Mouse (Mus musculus): Measurements from ENCODE around the gene Tut1. TPM values are rescaled to one million over a fixed set of nuclear protein-coding genes. Genes with fewer than 3 reads are reported as not detected.
A peak's percentile ranks its signal among the peaks of the same experiment; 100 is the strongest.

Gene Tut1
- total and polyA plus RNA-seq, 2 experiments from 2014 or later: 10.4 to 18.0 TPM

GRCm38 (mm10) chr19:8991871-8992735 lies 38.5 kb downstream of the Tut1 start:
- Histone ChIP-seq H3K4me2 (ENCODE audit: low read depth, low read length) (peak overlapping the region; percentile 71), H3K36me3 (replicated peaks; ENCODE audit: control insufficient read depth, insufficient read depth, low read length) (no peaks in the 10 kb centered on the region), H3K4me3 (ENCODE audit: low read depth, low read length) (peak overlapping the region; percentile 75), H3K9ac (replicated peaks; ENCODE audit: low read depth, low read length) (peak overlapping the region; percentile 85), H3K9me3 (replicated peaks; ENCODE audit: control insufficient read depth, low read length) (no peaks in the 10 kb centered on the region), H3K4me1 (ENCODE audit: control insufficient read depth, insufficient read depth) (peaks cover 74% of the 10 kb centered on the region), H3K27ac (ENCODE audit: low read depth) (peak overlapping the region; percentile 97), H3K27me3 (ENCODE audit: control insufficient read depth, insufficient read depth, low read length) (no peaks in the 10 kb centered on the region)
- WGBS: 41% methylated on average over 13 of the region's 13 CpGs
- no peak for TF ChIP-seq CTCF (IDR thresholded peaks at IDR 0.05; ENCODE audit: low read depth)
- no peak for TF ChIP-seq EP300 (IDR thresholded peaks at IDR 0.05; ENCODE audit: low read depth)
- DNase-seq (ENCODE audit: low spot score) (no peak), ATAC-seq (ENCODE audit: insufficient read depth, low read depth) (no peak)

GRCm38 (mm10) chr19:8992769-8993624 lies 39.4 kb downstream of the Tut1 start:
- H3K9me3 ChIP-seq (replicated peaks; ENCODE audit: control insufficient read depth, low read length): no peaks in the 10 kb centered on the region
- H3K4me2 ChIP-seq (ENCODE audit: low read depth, low read length): peak overlapping the region; percentile 71
- H3K4me3 ChIP-seq (ENCODE audit: low read depth, low read length): peak overlapping the region; percentile 75
- 22% methylated on average over 12 of the region's 12 CpGs for WGBS
- H3K36me3 ChIP-seq (replicated peaks; ENCODE audit: control insufficient read depth, insufficient read depth, low read length): no peaks in the 10 kb centered on the region
- TF ChIP-seq CTCF (IDR thresholded peaks at IDR 0.05; ENCODE audit: low read depth) (peak; percentile 81), EP300 (IDR thresholded peaks at IDR 0.05; ENCODE audit: low read depth) (peak; percentile 74)
- peak; percentile 40 for ATAC-seq (ENCODE audit: insufficient read depth, low read depth)
- peak overlapping the region; percentile 97 for H3K27ac ChIP-seq (ENCODE audit: low read depth)
- peaks cover 76% of the 10 kb centered on the region for H3K4me1 ChIP-seq (ENCODE audit: control insufficient read depth, insufficient read depth)
- no peaks in the 10 kb centered on the region for H3K27me3 ChIP-seq (ENCODE audit: control insufficient read depth, insufficient read depth, low read length)
- H3K9ac ChIP-seq (replicated peaks; ENCODE audit: low read depth, low read length): peak overlapping the region; percentile 85
- peak; percentile 95 for DNase-seq (ENCODE audit: low spot score)

- TF ChIP-seq CTCF (IDR thresholded peaks at IDR 0.05; ENCODE audit: low read depth): no peak
- no peak for TF ChIP-seq EP300 (IDR thresholded peaks at IDR 0.05; ENCODE audit: low read depth)
- ATAC-seq (ENCODE audit: insufficient read depth, low read depth) (no peak), DNase-seq (ENCODE audit: low spot score) (no peak)
- peak overlapping the region; percentile 97 for H3K27ac ChIP-seq (ENCODE audit: low read depth)
- WGBS: 52% methylated on average over 2 of the region's 2 CpGs
- peak overlapping the region; percentile 9; the same call in 1 of the 2 replicates for H3K4me3 ChIP-seq (ENCODE audit: low read depth, low read length)
- H3K4me1 ChIP-seq (ENCODE audit: control insufficient read depth, insufficient read depth): peaks cover 75% of the 10 kb centered on the region
- H3K36me3 ChIP-seq (replicated peaks; ENCODE audit: control insufficient read depth, insufficient read depth, low read length): 0 out of 2 replicates have a peak, but pooled peaks cover 2% of the 10 kb centered on the region
- H3K27me3 ChIP-seq (ENCODE audit: control insufficient read depth, insufficient read depth, low read length): no peaks in the 10 kb centered on the region
- H3K9ac ChIP-seq (replicated peaks; ENCODE audit: low read depth, low read length): peak overlapping the region; percentile 50
- peak overlapping the region; percentile 71 for H3K4me2 ChIP-seq (ENCODE audit: low read depth, low read length)
- no peaks in the 10 kb centered on the region for H3K9me3 ChIP-seq (replicated peaks; ENCODE audit: control insufficient read depth, low read length)
These were observed 39.9 kb downstream of the Tut1 start for GRCm38 (mm10) chr19:8993625-8993912.

GRCm38 (mm10) chr19:8994813-8995607 lies 41.4 kb downstream of the Tut1 start:
- Histone ChIP-seq H3K36me3 (replicated peaks; ENCODE audit: control insufficient read depth, insufficient read depth, low read length) (peaks cover 15% of the 10 kb centered on the region), H3K4me3 (ENCODE audit: low read depth, low read length) (no peak overlapping the region), H3K27ac (ENCODE audit: low read depth) (peak overlapping the region; percentile 18; the same call in 1 of the 2 replicates), H3K27me3 (ENCODE audit: control insufficient read depth, insufficient read depth, low read length) (no peaks in the 10 kb centered on the region), H3K9me3 (replicated peaks; ENCODE audit: control insufficient read depth, low read length) (no peaks in the 10 kb centered on the region), H3K4me2 (ENCODE audit: low read depth, low read length) (0 out of 2 replicates have a peak overlapping the region, but pooled peaks have one; percentile 7), H3K4me1 (ENCODE audit: control insufficient read depth, insufficient read depth) (peaks cover 80% of the 10 kb centered on the region), H3K9ac (replicated peaks; ENCODE audit: low read depth, low read length) (no peak overlapping the region; the same call in 1 of the 2 replicates)
- TF ChIP-seq EP300 (IDR thresholded peaks at IDR 0.05; ENCODE audit: low read depth): no peak
- WGBS: 58% methylated on average over 10 of the region's 10 CpGs
- ATAC-seq (ENCODE audit: insufficient read depth, low read depth) (no peak), DNase-seq (ENCODE audit: low spot score) (no peak)

GRCm38 (mm10) chr19:8996601-8997000 lies 43.0 kb downstream of the Tut1 start:
- Histone ChIP-seq H3K4me1 (ENCODE audit: control insufficient read depth, insufficient read depth) (peaks cover 73% of the 10 kb centered on the region), H3K9me3 (replicated peaks; ENCODE audit: control insufficient read depth, low read length) (no peaks in the 10 kb centered on the region), H3K9ac (replicated peaks; ENCODE audit: low read depth, low read length) (no peak overlapping the region), H3K27ac (ENCODE audit: low read depth) (peak overlapping the region; percentile 68; the same call in 1 of the 2 replicates), H3K4me3 (ENCODE audit: low read depth, low read length) (no peak overlapping the region), H3K4me2 (ENCODE audit: low read depth, low read length) (no peak overlapping the region), H3K27me3 (ENCODE audit: control insufficient read depth, insufficient read depth, low read length) (no peaks in the 10 kb centered on the region), H3K36me3 (replicated peaks; ENCODE audit: control insufficient read depth, insufficient read depth, low read length) (peaks cover 31% of the 10 kb centered on the region)
- ATAC-seq (ENCODE audit: insufficient read depth, low read depth): no peak
- no peak for TF ChIP-seq EP300 (IDR thresholded peaks at IDR 0.05; ENCODE audit: low read depth)
- no peak for TF ChIP-seq CTCF (IDR thresholded peaks at IDR 0.05; ENCODE audit: low read depth)
- DNase-seq (ENCODE audit: low spot score): no peak
- WGBS: 90% methylated on average over 6 of the region's 6 CpGs

All from heart, postnatal 0 days (tissue).